Mouse (Mus musculus) midbrain, embryonic 14.5 days (tissue): ENCODE data around the gene Foxg1. TPM values are rescaled to one million over a fixed set of nuclear protein-coding genes. Genes with fewer than 3 reads are reported as not detected.

Source experiments
- ATAC-seq: fragments of 200-750 bp; cut with Nextera tagmentation; 2 replicates; pipeline ENCODE4 v1.8.0; 2017; ENCODE audit warnings: moderate number of reproducible peaks, moderate library complexity; ENCODE audit not compliant: low FRiP score, low TSS enrichment
- DNase-seq: peaks from one replicate; pipeline ENCODE4 v3.0.0-alpha.2; 2015
- H3K27ac ChIP-seq: fragments of 300-500 bp; sonication (generic); replicated peaks from 2 replicates; pipeline ENCODE4 v1.5.1; 2014; ENCODE audit warnings: mild to moderate bottlenecking, low read depth, low read length, moderate library complexity
- H3K27me3 ChIP-seq: fragments of 300-500 bp; sonication (generic); 2 replicates; pipeline ENCODE4 v1.6.1; 2014; ENCODE audit warnings: low read length, control low read depth, mixed read lengths; ENCODE audit not compliant: control insufficient read depth, insufficient read depth
- H3K36me3 ChIP-seq: fragments of 300-500 bp; sonication (generic); 2 replicates; pipeline ENCODE4 v1.6.1; 2014; ENCODE audit warnings: low read length, control low read depth; ENCODE audit not compliant: control insufficient read depth, insufficient read depth
- H3K4me1 ChIP-seq: fragments of 300-500 bp; sonication (generic); 2 replicates; pipeline ENCODE4 v1.6.1; 2014; ENCODE audit warnings: mild to moderate bottlenecking, antibody characterized with exemption, low read length, control low read depth; ENCODE audit not compliant: control insufficient read depth, insufficient read depth
- H3K4me2 ChIP-seq: fragments of 300-500 bp; sonication (generic); 2 replicates; pipeline ENCODE4 v1.6.1; 2014; ENCODE audit warnings: mild to moderate bottlenecking, low read length, moderate library complexity
- H3K4me3 ChIP-seq: fragments of 300-500 bp; sonication (generic); replicated peaks from 2 replicates; pipeline ENCODE4 v1.5.1; 2014; ENCODE audit warnings: low read depth, low read length
- H3K9ac ChIP-seq: fragments of 300-500 bp; sonication (generic); replicated peaks from 2 replicates; pipeline ENCODE4 v1.6.1; 2014; ENCODE audit warnings: mild to moderate bottlenecking, low read length, moderate library complexity
- H3K9me3 ChIP-seq: fragments of 300-500 bp; sonication (generic); 2 replicates; pipeline ENCODE4 v1.6.1; 2016; ENCODE audit warnings: low read length, control low read depth, mixed read lengths; ENCODE audit not compliant: control insufficient read depth
- WGBS: fragments of 180-500 bp; shearing (Covaris S2); extraction: QIAGEN DNeasy Blood & Tissue Kit; methylation state at CpG from one replicate; pipeline ENCODE4 v1.1.7; 2014; 5-methylcytosine and 5-hydroxymethylcytosine counted together
- polyA plus RNA-seq: library from polyadenylated mRNA; unstranded; fragments of >200 nt; fragmentation: Nextera tagmentation; extraction: Ambion mirVana; gene quantifications from 2 replicates; pipeline ENCODE4 v1.2.1, GENCODE M21; 2014

Gene Foxg1
- polyA plus RNA-seq, 1 experiment from 2014 or later, result 0.28 TPM

DNA sequence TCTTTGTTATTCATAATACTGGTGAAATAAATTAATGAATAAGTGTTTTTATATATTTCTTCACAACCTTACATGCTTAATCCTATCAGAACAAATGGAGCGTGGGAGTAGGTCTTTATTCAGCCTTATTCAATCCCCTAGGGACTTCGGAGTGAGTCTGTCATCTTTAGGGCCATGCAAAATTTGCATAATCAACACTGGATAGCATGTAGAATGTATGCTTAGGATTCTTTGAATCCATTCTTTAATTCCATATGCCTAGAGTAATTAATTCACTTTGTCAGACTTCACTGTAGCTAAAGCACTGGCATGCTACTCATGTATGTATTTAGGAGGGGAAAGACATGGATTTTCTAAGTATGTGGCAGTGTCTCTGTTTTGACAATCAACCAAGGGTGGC, 27.4 kb downstream of the Foxg1 start:
- Histone ChIP-seq H3K4me1 (no peaks in the 10 kb centered on the region), H3K4me2 (no peak overlapping the region), H3K36me3 (no peaks in the 10 kb centered on the region), H3K27ac (no peak overlapping the region), H3K9me3 (no peaks in the 10 kb centered on the region), H3K9ac (no peak overlapping the region), H3K27me3 (peaks cover 16% of the 10 kb centered on the region; the same call in 1 of the 2 replicates), H3K4me3 (no peak overlapping the region)
- 20% methylated on average over 2 of the region's 2 CpGs for WGBS
- DNase-seq (peak; percentile 26), ATAC-seq (no peak)

DNA sequence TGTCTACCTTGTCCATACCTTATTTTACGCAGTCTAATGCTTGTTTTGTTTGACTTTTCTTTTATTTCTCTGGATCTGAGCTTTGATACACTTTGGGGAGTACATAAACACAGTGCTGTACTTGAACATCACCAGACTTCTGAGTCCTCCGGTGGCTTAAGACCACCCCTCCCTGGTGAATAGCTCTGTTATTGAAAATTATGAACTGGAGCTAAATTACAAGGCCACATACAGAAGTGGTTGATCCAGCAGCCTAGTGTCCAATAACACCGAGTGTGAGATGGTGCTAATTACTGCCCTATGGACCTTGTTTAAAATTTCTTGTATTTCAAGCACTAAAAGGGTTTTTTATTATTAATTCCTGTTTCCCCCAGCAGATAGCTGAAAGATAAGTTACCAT, 35.5 kb downstream of the Foxg1 start:
- H3K9ac ChIP-seq, result no peak overlapping the region
- no peaks in the 10 kb centered on the region for H3K4me1 ChIP-seq
- 85% methylated on average over 3 of the region's 3 CpGs for WGBS
- no peaks in the 10 kb centered on the region for H3K27me3 ChIP-seq
- DNase-seq (no peak), ATAC-seq (no peak)
- H3K9me3 ChIP-seq, result no peaks in the 10 kb centered on the region
- no peak overlapping the region for H3K4me3 ChIP-seq
- no peak overlapping the region for H3K27ac ChIP-seq
- H3K4me2 ChIP-seq, result no peak overlapping the region
- no peaks in the 10 kb centered on the region for H3K36me3 ChIP-seq

Other genes starting within 250 kb of the Foxg1 start
- not detected in 2 replicates for gene Gm43517, start 2.5 kb downstream of the Foxg1 start, polyA plus RNA-seq